Mouse (Mus musculus) embryo, embryonic 10.5 days (tissue): Measurements from ENCODE around the gene Rai14.

Experiments
- DNase-seq: peaks from one replicate; pipeline ENCODE4 v3.0.0-alpha.2; 2015; ENCODE audit warnings: low spot score

Gene Rai14

GRCm38 (mm10) chr15:10531352-10531751, 183.1 kb downstream of the Rai14 start:
- DNase-seq = no peak

GRCm38 (mm10) chr15:10525896-10526295, 188.5 kb downstream of the Rai14 start:
- no peak for DNase-seq
